Mouse (Mus musculus) liver, postnatal 0 days (tissue): ENCODE results near the gene Odf3b. TPM values are rescaled to one million over a fixed set of nuclear protein-coding genes. Genes with fewer than 3 reads are reported as not detected.

Source experiments
- ATAC-seq: fragments of 200-750 bp; cut with Nextera tagmentation; 2 replicates; pipeline ENCODE4 v1.8.0; 2017; ENCODE audit warnings: mild to moderate bottlenecking, moderate library complexity
- DNase-seq: peaks from one replicate; pipeline ENCODE4 v3.0.0-alpha.2; 2016
- H3K27ac ChIP-seq: fragments of 300-500 bp; sonication (generic); 2 replicates; pipeline ENCODE4 v1.5.1; 2014; ENCODE audit warnings: antibody characterized with exemption, moderate library complexity, mild to moderate bottlenecking, low read depth
- H3K27me3 ChIP-seq: fragments of 300-500 bp; sonication (generic); 2 replicates; pipeline ENCODE4 v1.6.1; 2014; ENCODE audit warnings: low read length, control low read depth, mixed read lengths; ENCODE audit not compliant: insufficient read depth
- H3K36me3 ChIP-seq: fragments of 300-500 bp; sonication (generic); replicated peaks from 2 replicates; pipeline ENCODE4 v1.6.1; 2014; ENCODE audit warnings: mild to moderate bottlenecking, control low read depth, low read length, moderate library complexity, mixed read lengths; ENCODE audit not compliant: insufficient read depth
- H3K4me1 ChIP-seq: fragments of 300-500 bp; sonication (generic); 2 replicates; pipeline ENCODE4 v1.6.1; 2014; ENCODE audit warnings: antibody characterized with exemption, mild to moderate bottlenecking, control low read depth; ENCODE audit not compliant: insufficient read depth
- H3K4me2 ChIP-seq: fragments of 300-500 bp; sonication (generic); 2 replicates; pipeline ENCODE4 v1.6.1; 2014; ENCODE audit warnings: low read depth, mild to moderate bottlenecking, low read length, moderate library complexity, mixed read lengths
- H3K4me3 ChIP-seq: fragments of 300-500 bp; sonication (generic); 2 replicates; pipeline ENCODE4 v1.5.1; 2014; ENCODE audit warnings: low read depth, low read length
- H3K9ac ChIP-seq: fragments of 300-500 bp; sonication (generic); replicated peaks from 2 replicates; pipeline ENCODE4 v1.6.1; 2014; ENCODE audit warnings: mild to moderate bottlenecking, moderate library complexity
- H3K9me3 ChIP-seq: fragments of 300-500 bp; sonication (generic); 2 replicates; pipeline ENCODE4 v1.6.1; 2016; ENCODE audit warnings: mild to moderate bottlenecking, control low read depth, low read length, mixed read lengths
- CTCF ChIP-seq: sonication (generic); IDR thresholded peaks from 2 replicates; pipeline ENCODE4 v1.5.1; 2016; ENCODE audit warnings: antibody characterized with exemption, low read depth
- EP300 ChIP-seq: IDR thresholded peaks from 2 replicates; pipeline ENCODE4 v1.6.1; 2016; ENCODE audit warnings: antibody characterized with exemption, low read depth, mild to moderate bottlenecking
- WGBS: fragments of 180-500 bp; shearing (Covaris S2); extraction: QIAGEN DNeasy Blood & Tissue Kit; methylation state at CpG from one replicate; pipeline ENCODE4 v1.1.7; 2014; ENCODE audit not compliant: insufficient replicate concordance; 5-methylcytosine and 5-hydroxymethylcytosine counted together
- polyA plus RNA-seq: library from polyadenylated mRNA; unstranded; fragments of >200 nt; fragmentation: Nextera tagmentation; extraction: Ambion mirVana; gene quantifications from 2 replicates; pipeline ENCODE4 v1.2.1, GENCODE M21; 2015

Gene Odf3b
- polyA plus RNA-seq, 1 experiment from 2014 or later, result 1.8 TPM

GRCm38 (mm10) chr15:89377938-89378828 lies 899 bp downstream of the Odf3b start:
- Histone ChIP-seq H3K27me3 (peaks cover 27% of the 10 kb centered on the region), H3K9me3 (no peaks in the 10 kb centered on the region), H3K9ac (peak overlapping the region; percentile 13), H3K36me3 (no peaks in the 10 kb centered on the region), H3K4me2 (peak overlapping the region; percentile 74), H3K27ac (no peak overlapping the region), H3K4me1 (peaks cover 26% of the 10 kb centered on the region), H3K4me3 (peak overlapping the region; percentile 36)
- TF ChIP-seq CTCF, result no peak
- TF ChIP-seq EP300, result no peak
- WGBS, result 19% methylated on average over 46 of the region's 46 CpGs
- no peak for ATAC-seq
- DNase-seq, result no peak

GRCm38 (mm10) chr15:89377362-89377761 lies 1.7 kb downstream of the Odf3b start:
- peaks cover 33% of the 10 kb centered on the region for H3K4me1 ChIP-seq
- ATAC-seq (no peak), DNase-seq (no peak)
- no peak for TF ChIP-seq CTCF
- peak overlapping the region; percentile 29 for H3K4me2 ChIP-seq
- peak overlapping the region; percentile 16; the same call in 1 of the 2 replicates for H3K9ac ChIP-seq
- no peak overlapping the region for H3K4me3 ChIP-seq
- 15% methylated on average over 18 of the region's 18 CpGs for whole genome bisulfite sequencing
- H3K27me3 ChIP-seq, result peaks cover 27% of the 10 kb centered on the region
- no peaks in the 10 kb centered on the region for H3K9me3 ChIP-seq
- peaks cover 3% of the 10 kb centered on the region for H3K36me3 ChIP-seq
- no peak overlapping the region for H3K27ac ChIP-seq

DNA sequence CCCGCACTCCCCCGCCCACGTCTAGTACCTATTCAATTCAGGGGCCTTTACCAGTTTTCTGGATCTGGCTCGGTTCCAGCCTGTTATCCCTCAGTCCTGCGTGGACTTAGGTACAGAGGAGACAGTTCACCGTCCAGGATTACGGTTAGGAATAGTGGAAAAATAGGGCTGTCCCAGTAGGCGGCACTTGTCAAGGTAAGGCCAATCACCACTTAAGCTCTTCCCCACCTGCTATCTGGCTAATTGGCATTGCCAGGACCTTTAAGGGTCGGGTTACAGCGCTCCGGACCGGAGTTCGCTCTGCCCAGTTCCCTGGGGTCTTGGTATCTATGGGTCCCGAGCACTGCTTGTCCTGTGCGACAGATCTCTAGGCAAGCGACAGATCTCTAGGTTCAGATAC lies 2.1 kb downstream of the Odf3b start, which contains the start of gene Tymp:
Gene Tymp, minus strand, starts transcription at position 83 of the 400 bp plus-strand sequence.
- WGBS, result 48% methylated on average over 16 of the region's 16 CpGs
- Histone ChIP-seq H3K27ac (peak within 1 kb of the TSS; percentile 7; the same call in 1 of the 2 replicates), H3K4me1 (peaks cover 33% of the 10 kb centered on the region), H3K27me3 (peaks cover 27% of the 10 kb centered on the region), H3K36me3 (peaks cover 7% of the 10 kb centered on the region), H3K4me2 (peak within 1 kb of the TSS; percentile 29), H3K9ac (peak within 1 kb of the TSS; percentile 16; the same call in 1 of the 2 replicates), H3K4me3 (no peak within 1 kb of the TSS), H3K9me3 (no peaks in the 10 kb centered on the region)
- no peak for DNase-seq
- TF ChIP-seq CTCF (no peak), EP300 (no peak)
- ATAC-seq, result no peak

- Histone ChIP-seq H3K9ac (no peak overlapping the region; the same call in 1 of the 2 replicates), H3K4me3 (no peak overlapping the region), H3K27me3 (peaks cover 27% of the 10 kb centered on the region), H3K4me2 (no peak overlapping the region), H3K27ac (peak overlapping the region; percentile 7; the same call in 1 of the 2 replicates), H3K36me3 (peaks cover 17% of the 10 kb centered on the region), H3K4me1 (peaks cover 33% of the 10 kb centered on the region), H3K9me3 (no peaks in the 10 kb centered on the region)
- ATAC-seq (no peak), DNase-seq (no peak)
- WGBS, result 74% methylated on average over 7 of the region's 7 CpGs
- TF ChIP-seq EP300 (no peak), CTCF (no peak)
Observed at GRCm38 (mm10) chr15:89376040-89376439, 3.0 kb downstream of the Odf3b start.

DNA sequence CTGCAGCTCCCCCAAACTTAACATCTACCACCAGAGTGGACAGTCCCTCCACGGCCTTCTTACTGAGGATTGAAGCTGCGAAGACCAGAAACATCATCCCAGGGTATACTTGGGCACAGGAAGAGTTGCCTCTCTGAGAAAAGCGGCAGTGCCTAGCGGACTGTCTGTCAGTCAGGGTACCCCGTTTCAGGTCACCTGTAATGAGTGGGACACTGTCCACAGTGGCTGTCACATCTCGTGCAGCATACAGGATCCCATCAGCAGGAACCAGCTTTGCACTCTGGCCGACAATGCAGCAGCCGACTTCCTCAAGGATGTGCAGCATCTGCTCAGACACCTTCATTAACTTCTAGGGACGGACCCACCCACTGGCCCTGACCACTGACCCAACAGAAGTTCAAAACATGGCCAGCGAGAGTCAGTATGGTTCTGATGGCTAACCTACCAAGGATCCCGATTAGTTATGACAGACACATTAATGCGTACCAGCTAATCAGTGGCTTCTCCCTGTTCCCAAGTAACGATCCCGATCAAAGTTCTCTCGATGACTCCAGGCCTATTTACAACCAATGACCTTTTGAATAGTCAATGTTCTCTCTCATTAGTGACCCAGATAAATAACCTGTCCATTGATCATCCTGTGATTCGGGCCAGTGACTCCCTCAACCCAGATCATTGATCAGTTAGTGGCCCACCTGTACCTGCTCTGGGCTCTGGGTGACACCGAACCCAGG lies 4.1 kb downstream of the Odf3b start:
- TF ChIP-seq CTCF, result no peak
- TF ChIP-seq EP300, result no peak
- peak; percentile 20 for ATAC-seq
- 81% methylated on average over 17 of the region's 17 CpGs for WGBS
- no peak overlapping the region for H3K9ac ChIP-seq
- peaks cover 23% of the 10 kb centered on the region for H3K36me3 ChIP-seq
- peak overlapping the region; percentile 97 for H3K27ac ChIP-seq
- H3K9me3 ChIP-seq, result no peaks in the 10 kb centered on the region
- peaks cover 33% of the 10 kb centered on the region for H3K4me1 ChIP-seq
- H3K27me3 ChIP-seq, result peaks cover 27% of the 10 kb centered on the region
- no peak for DNase-seq
- no peak overlapping the region for H3K4me3 ChIP-seq
- H3K4me2 ChIP-seq, result peak overlapping the region; percentile 94; the same call in 1 of the 2 replicates

DNA sequence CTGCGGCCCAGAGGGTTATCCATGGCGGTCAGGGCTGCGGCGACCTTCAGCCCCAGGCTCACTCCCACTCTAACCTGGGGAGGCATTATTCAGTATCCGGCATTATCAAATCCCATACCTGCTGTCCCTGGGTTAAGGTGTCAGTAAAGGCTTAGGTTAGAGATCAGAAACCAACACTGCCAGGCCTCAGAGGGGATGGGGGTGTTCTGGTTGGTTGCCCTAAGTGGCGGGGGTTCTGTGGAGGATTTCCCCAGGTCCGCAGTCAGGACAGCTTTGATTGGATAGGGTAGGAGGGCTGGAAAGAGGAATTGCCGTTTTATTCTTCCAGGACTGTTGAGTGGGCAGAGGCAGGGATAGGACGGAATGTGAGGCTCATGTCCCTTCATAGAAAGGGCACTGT lies 4.7 kb downstream of the Odf3b start:
- Histone ChIP-seq H3K4me2 (peak overlapping the region; percentile 94), H3K9ac (peak overlapping the region; percentile 76), H3K9me3 (no peaks in the 10 kb centered on the region), H3K27me3 (peaks cover 27% of the 10 kb centered on the region), H3K36me3 (peaks cover 30% of the 10 kb centered on the region), H3K27ac (peak overlapping the region; percentile 97), H3K4me1 (peaks cover 30% of the 10 kb centered on the region), H3K4me3 (peak overlapping the region; percentile 84)
- ATAC-seq (no peak), DNase-seq (no peak)
- WGBS, result 56% methylated on average over 9 of the region's 9 CpGs
- no peak for TF ChIP-seq CTCF
- TF ChIP-seq EP300, result no peak
